Mouse (Mus musculus) spleen, postnatal 4 days (tissue): ENCODE results near the gene Tm4sf5.

Experiments used
- DNase-seq, 2 experiments: peaks; one replicate each; pipeline ENCODE4 v3.0.0; 2022; ENCODE audit warnings: low spot score in 2 of 2

Gene Tm4sf5

DNA sequence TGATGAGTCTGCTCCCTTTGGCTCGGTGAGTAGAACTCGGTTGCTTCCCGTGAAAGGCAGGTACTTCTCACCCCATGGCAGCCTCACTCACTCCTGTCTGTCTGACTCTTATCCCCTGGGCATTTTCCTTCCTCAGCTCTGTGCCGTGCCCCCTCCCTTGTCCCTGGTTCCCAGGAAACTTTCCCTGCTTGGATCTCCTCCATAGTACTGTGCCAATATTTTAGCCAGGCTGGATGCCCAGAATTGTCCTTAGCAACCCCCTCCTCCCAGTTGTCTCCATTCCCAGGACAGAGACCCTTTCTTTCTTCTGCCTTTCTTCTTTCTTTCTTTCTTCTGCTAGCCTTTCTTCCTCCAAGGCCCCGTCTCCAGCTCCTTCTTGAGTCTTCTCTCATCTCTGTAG lies 36.4 kb downstream of the Tm4sf5 start:
- DNase-seq: no peak

DNA sequence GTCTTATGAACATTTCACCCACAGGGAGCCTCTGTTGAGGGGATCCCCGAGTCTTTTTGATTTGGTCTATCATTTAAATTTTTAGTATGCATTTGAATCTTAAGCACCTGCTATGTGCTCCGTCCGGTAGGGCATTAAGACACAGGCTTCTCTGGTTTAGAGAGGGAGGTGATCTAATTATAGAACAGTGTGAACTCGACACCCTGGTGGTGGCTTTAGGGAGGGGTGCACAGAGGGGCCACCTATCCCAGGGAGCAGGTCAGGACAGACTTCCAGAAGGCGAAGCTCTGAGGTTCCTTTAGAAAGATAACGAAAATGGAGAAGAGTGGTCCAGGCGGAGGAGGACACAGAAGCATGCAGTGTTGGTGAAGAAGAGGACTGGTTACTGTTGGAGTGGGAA lies 39.5 kb downstream of the Tm4sf5 start:
- DNase-seq: no peak

DNA sequence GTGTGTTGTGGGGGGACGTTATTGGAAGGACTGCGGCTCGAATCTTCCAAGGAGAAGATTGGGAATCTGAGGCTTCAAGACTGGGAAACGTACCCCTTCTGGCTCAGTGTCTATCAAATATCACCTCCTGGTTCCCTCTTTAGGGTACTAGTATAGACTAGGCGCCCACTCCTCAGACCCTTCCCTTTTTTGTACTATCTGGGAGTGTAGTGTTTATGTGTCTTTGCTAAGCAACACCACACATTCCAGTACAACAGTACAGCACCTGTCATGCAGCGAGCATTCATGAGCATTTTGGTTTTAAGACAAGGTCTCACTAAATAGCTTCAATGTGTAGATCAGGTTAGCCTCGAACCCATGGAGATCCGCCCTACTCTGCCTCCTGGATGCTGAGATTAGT lies 46.5 kb downstream of the Tm4sf5 start:
- DNase-seq: no peak

GRCm38 (mm10) chr11:70553940-70554339 lies 48.9 kb downstream of the Tm4sf5 start:
- no peak for DNase-seq

DNA sequence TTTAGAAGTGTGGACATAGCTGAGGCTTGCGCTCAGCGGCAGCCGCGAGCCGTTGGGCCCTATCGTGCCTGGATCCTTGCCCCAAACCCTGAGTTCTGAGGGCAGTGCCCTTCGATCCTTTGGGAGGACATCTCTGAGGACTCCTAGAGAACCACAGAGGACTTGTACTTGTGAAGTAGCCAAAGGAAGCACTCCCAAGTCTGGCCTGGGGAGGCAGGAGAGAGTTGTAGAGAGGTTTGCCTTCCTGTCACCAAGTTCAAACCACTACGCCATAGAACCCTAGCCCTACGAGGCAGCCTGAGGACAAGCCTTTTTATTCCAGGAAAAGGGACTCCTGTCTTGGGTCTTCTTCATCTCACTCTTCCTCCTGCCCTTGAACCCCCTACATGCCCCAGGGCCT lies 52.5 kb downstream of the Tm4sf5 start:
- no peak for DNase-seq
